Mouse (Mus musculus) C2C12 (cell line): ENCODE data around the gene Myh9.
A peak's percentile ranks its signal among the peaks of the same experiment; 100 is the strongest.

ENCODE experiments used
- CEBPB ChIP-seq: IDR thresholded peaks from one replicate; pipeline ENCODE4 v1.6.1; 2011; ENCODE audit warnings: low read depth, mild to moderate bottlenecking, control low read depth, moderate library complexity
- CTCF ChIP-seq: IDR thresholded peaks from one replicate; pipeline ENCODE4 v1.5.1; 2011; ENCODE audit not compliant: control insufficient read depth, insufficient read depth, insufficient read length
- MAX ChIP-seq: IDR thresholded peaks from one replicate; pipeline ENCODE4 v1.6.1; 2011; ENCODE audit warnings: mild to moderate bottlenecking, control low read depth
- MYOD1 ChIP-seq: IDR thresholded peaks from one replicate; pipeline ENCODE4 v1.6.1; 2011; ENCODE audit warnings: low read depth; ENCODE audit not compliant: control insufficient read depth, insufficient read length
- MYOG ChIP-seq: IDR thresholded peaks from one replicate; pipeline ENCODE4 v1.6.1; 2011; ENCODE audit not compliant: control insufficient read depth, insufficient read length; ENCODE audit errors: extremely low read depth
- USF1 ChIP-seq: IDR thresholded peaks from one replicate; pipeline ENCODE4 v1.6.1; 2011; ENCODE audit warnings: low read depth, mild to moderate bottlenecking, control low read depth, moderate library complexity

DNA sequence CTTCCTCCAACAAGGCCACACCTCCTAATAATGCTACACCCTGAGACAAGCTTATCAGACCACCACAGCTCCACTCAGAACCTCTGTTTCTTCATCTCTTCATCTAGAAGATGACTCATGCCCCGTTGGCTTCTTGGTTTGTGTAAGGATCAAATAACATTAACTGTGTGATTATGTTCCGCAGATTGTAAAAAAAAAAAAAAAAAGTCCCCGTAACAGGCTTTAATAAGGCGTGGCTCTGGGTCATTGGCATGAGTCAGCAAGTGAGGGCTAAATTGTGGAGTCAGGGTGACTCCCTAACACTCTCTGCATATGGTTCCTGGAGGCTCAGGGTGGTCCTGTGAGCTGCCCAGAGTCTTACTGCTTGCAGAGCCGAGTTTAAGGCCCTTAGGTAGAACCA lies 39.7 kb upstream of the Myh9 start:
- TF ChIP-seq CTCF (no peak), USF1 (no peak), CEBPB (peak; percentile 76), MAX (peak; percentile 70), MYOD1 (no peak), MYOG (no peak)
